Mouse (Mus musculus): ENCODE measurements at regions not wholly inside any gene's neighbourhood (a gene's known extent, or its start where the extent isn't known, plus 50 kb on each side); places are given as distances from the start of the nearest gene placed in this dataset.

GRCm38 (mm10) chrY:43772246-43772645 is 492.0 kb downstream of the Gm21739 start:
- DNase-seq (ENCODE audit: low spot score in 2 of 2) = peak; percentile 1 to 13

Measured in adrenal gland, adult 18-20 months (tissue).